Mouse (Mus musculus): Measurements from ENCODE around the gene Trap1. TPM values are rescaled to one million over a fixed set of nuclear protein-coding genes. Genes with fewer than 3 reads are reported as not detected.

Trap1 gene
- 70.0 and 72.4 TPM in 2 replicates for polyA plus RNA-seq (2012; rRNA removed)

DNA sequence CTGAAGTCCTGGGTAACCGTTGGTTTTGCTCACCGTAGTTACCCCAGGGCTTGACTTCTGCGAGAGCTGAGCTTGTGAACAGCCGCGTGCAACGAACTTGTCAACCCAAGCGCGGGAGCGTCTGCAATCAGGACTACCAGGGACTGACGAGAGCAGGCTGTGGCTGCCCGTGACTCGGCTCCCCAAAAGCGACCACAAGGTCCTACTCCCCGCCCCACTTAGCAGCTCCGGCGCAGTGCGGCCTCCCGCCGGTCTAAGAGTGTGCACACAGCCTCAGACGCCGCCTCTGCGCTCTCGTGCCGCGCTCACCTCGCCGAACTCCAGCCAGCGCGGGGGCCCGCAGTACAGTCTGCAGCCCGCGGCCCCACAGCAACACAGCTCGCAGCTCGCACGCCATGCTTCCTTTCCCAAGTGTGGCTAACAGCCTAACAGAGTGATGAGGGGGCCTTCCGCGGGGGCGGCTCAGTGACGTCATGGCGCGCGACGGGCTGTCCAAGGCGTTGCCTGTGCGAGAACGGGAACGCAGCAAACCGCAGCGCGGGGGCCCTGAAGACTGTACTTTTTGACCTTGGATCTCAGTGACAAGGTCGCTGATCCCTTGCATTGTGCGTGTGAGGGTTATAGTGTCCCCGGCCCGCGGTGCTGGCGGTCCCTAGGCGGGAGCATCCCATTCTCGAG lies at the start of gene Trap1:
TSS of gene Trap1 (minus strand) at position 444 of the 678 bp plus-strand sequence.
- TF ChIP-seq CTCF (IDR thresholded peaks at IDR 0.05; ENCODE audit: control insufficient read depth, insufficient read depth, insufficient replicate concordance, low read depth, low read length) = 0 out of 2 replicates have a peak, but pooled peaks have one; percentile 4
- peak; percentile 87 for TF ChIP-seq POLR2A (IDR thresholded peaks at IDR 0.05; ENCODE audit: control insufficient read depth, low read depth, low read length)
- H3K27ac ChIP-seq (ENCODE audit: control insufficient read depth, insufficient read depth, low read depth, low read length) = peak within 1 kb of the TSS; percentile 91
- peaks cover 2% of the 10 kb centered on the region for H3K4me1 ChIP-seq (ENCODE audit: control insufficient read depth, insufficient read depth, low read length)
- no peaks in the 10 kb centered on the region for H3K27me3 ChIP-seq (ENCODE audit: control insufficient read depth, insufficient read depth, low read length)
- H3K4me3 ChIP-seq (ENCODE audit: control insufficient read depth, low read depth, low read length) = peak within 1 kb of the TSS; percentile 96
- H3K36me3 ChIP-seq (ENCODE audit: control insufficient read depth, insufficient read depth, low read length) = no peaks in the 10 kb centered on the region

DNA sequence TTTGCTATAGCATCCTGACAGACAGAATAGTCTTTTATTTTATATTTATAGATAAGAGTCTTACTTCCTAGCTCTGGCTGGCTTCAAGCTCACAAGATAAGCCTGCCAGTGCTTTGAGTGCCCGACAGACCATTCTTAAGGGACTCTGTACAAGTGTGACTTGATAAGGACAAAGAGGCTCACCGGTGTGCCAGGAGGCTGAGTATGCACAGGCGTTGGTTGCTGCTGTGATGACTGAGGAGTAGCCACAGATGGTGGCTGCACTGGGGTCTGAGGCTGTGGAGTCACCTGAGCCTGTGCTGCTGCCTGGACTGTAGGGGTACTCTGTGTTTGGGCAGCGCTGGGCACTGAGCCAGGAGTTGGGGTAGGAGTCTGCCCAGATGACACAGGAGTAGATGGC lies 39.4 kb upstream of the Trap1 start:
- Histone ChIP-seq H3K4me1 (ENCODE audit: control insufficient read depth, insufficient read depth, low read length) (no peaks in the 10 kb centered on the region), H3K4me3 (ENCODE audit: control insufficient read depth, low read depth, low read length) (no peak overlapping the region), H3K27ac (ENCODE audit: control insufficient read depth, insufficient read depth, low read depth, low read length) (no peak overlapping the region), H3K36me3 (ENCODE audit: control insufficient read depth, insufficient read depth, low read length) (peaks cover 3% of the 10 kb centered on the region), H3K27me3 (ENCODE audit: control insufficient read depth, insufficient read depth, low read length) (no peaks in the 10 kb centered on the region)
- TF ChIP-seq CTCF (IDR thresholded peaks at IDR 0.05; ENCODE audit: control insufficient read depth, insufficient read depth, insufficient replicate concordance, low read depth, low read length) = no peak
- no peak for TF ChIP-seq POLR2A (IDR thresholded peaks at IDR 0.05; ENCODE audit: control insufficient read depth, low read depth, low read length)

DNA sequence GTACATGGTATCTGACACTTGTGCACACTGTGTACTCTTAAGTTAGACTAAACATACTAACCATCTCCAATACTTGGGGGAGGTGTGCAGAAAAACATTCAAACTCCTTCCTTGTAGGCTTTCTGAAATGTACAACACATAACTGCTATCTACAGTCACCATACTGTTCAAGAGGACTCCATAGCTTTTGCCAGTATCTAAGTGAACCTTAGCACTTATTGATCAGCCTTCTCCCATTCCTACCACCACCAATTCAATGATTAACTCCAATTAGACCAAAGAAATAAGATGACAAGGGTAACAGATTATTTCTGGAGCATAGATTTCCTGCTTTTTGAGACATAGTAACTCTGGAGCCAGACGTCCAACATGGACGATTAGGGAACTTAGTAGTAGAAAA lies 22.7 kb upstream of the Trap1 start:
- H3K4me1 ChIP-seq (ENCODE audit: control insufficient read depth, insufficient read depth, low read length) = no peaks in the 10 kb centered on the region
- TF ChIP-seq POLR2A (IDR thresholded peaks at IDR 0.05; ENCODE audit: control insufficient read depth, low read depth, low read length) (no peak), CTCF (IDR thresholded peaks at IDR 0.05; ENCODE audit: control insufficient read depth, insufficient read depth, insufficient replicate concordance, low read depth, low read length) (no peak)
- no peak overlapping the region for H3K27ac ChIP-seq (ENCODE audit: control insufficient read depth, insufficient read depth, low read depth, low read length)
- H3K36me3 ChIP-seq (ENCODE audit: control insufficient read depth, insufficient read depth, low read length) = no peaks in the 10 kb centered on the region; the same call in 1 of the 2 replicates
- H3K4me3 ChIP-seq (ENCODE audit: control insufficient read depth, low read depth, low read length) = no peak overlapping the region
- H3K27me3 ChIP-seq (ENCODE audit: control insufficient read depth, insufficient read depth, low read length) = no peaks in the 10 kb centered on the region

DNA sequence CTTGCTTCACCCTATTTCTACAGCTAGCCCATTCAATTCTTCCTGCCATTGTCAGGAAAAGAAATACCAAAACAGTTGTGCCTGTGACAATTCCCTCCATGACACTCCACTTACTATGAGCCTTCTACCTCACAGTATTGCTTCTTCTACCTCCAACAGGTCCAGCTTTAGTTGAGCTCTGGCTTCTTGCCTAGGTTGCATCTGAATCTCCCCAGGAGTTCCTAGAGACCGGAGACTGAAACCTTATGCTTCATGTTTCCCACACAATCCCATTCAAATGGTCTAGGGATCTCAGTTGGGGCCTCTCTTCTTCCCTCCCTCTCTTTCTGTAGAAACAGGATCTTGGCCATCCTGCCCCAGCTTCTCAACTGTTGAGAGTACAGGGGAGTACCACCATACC lies 19.9 kb upstream of the Trap1 start:
- Histone ChIP-seq H3K36me3 (ENCODE audit: control insufficient read depth, insufficient read depth, low read length) (no peaks in the 10 kb centered on the region; the same call in 1 of the 2 replicates), H3K27ac (ENCODE audit: control insufficient read depth, insufficient read depth, low read depth, low read length) (no peak overlapping the region), H3K4me1 (ENCODE audit: control insufficient read depth, insufficient read depth, low read length) (no peaks in the 10 kb centered on the region), H3K4me3 (ENCODE audit: control insufficient read depth, low read depth, low read length) (no peak overlapping the region), H3K27me3 (ENCODE audit: control insufficient read depth, insufficient read depth, low read length) (no peaks in the 10 kb centered on the region)
- no peak for TF ChIP-seq CTCF (IDR thresholded peaks at IDR 0.05; ENCODE audit: control insufficient read depth, insufficient read depth, insufficient replicate concordance, low read depth, low read length)
- TF ChIP-seq POLR2A (IDR thresholded peaks at IDR 0.05; ENCODE audit: control insufficient read depth, low read depth, low read length) = no peak

DNA sequence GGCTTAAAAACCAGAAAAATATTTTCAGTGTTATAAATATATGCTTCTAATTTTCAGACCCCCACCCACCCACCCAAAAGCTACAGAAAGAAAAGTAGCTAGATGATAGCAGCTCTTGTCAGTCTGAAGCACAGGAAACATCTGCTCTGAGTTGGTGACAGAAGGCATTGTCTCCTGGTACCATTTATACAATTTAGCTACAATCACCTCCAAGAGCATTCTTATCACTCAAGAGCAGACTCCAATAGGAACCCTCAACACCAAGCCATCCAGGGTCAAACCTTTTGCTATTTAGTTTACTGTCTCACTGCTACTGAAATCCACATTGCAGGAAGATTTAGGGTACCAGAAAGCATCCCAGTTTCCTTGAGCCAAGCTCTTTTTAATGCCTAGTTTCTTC lies 19.3 kb upstream of the Trap1 start:
- TF ChIP-seq POLR2A (IDR thresholded peaks at IDR 0.05; ENCODE audit: control insufficient read depth, low read depth, low read length) (no peak), CTCF (IDR thresholded peaks at IDR 0.05; ENCODE audit: control insufficient read depth, insufficient read depth, insufficient replicate concordance, low read depth, low read length) (no peak)
- Histone ChIP-seq H3K4me3 (ENCODE audit: control insufficient read depth, low read depth, low read length) (no peak overlapping the region), H3K27ac (ENCODE audit: control insufficient read depth, insufficient read depth, low read depth, low read length) (no peak overlapping the region), H3K36me3 (ENCODE audit: control insufficient read depth, insufficient read depth, low read length) (peaks cover 2% of the 10 kb centered on the region), H3K4me1 (ENCODE audit: control insufficient read depth, insufficient read depth, low read length) (no peaks in the 10 kb centered on the region), H3K27me3 (ENCODE audit: control insufficient read depth, insufficient read depth, low read length) (no peaks in the 10 kb centered on the region)

DNA sequence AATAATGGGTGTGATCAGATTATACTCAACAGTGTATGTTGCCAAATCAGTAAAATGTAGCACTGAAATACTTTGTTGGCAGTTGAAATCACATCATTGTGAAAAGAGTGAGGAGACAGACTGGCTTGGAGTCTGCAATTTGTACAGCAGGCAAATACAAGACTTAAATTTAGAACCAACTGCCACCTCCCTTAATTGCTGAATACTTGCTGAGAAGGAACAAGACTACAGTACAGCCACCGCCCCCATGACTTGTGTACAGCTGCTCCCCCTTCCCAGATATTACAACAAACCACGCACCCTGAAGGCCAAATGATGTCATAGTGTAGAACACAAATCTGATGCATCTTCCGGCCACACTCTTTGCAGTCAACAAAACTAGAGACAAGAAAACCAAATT lies 18.5 kb upstream of the Trap1 start:
- Histone ChIP-seq H3K27ac (ENCODE audit: control insufficient read depth, insufficient read depth, low read depth, low read length) (no peak overlapping the region), H3K36me3 (ENCODE audit: control insufficient read depth, insufficient read depth, low read length) (peaks cover 4% of the 10 kb centered on the region)

DNA sequence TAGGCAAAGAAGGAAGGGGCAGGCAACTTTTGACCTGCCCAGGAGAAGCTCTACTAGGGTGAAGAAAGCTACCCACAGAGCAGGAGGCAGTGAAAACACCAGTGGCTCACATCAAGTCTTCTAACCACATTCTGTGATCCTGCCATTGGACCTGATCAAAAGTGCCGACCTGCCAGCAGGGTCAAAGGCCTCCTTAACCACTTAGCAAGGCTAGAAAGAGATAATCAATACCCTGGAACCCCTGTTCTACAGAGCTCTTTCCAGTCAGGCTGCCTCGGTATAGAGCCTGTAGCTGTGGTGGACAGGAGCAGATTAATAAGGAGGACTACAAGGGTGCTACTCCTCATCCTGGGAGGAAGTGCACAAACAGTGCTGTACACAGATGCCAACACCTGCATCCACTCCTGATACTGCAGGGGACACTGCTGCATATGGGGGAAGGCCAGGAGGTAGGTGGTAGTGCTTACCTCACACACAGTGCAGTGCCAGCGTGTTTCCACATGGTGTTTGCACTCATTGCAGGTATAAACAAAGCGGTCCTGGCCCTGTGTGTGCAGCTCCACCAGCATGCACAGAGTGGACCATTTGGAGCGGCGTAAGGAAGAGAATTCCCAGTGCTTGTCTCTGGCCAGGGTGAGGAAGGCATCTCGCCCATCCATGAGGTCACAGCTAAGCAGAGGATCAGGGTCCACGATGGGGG lies 9.7 kb upstream of the Trap1 start:
- H3K27ac ChIP-seq (ENCODE audit: control insufficient read depth, insufficient read depth, low read depth, low read length) = no peak overlapping the region
- H3K4me1 ChIP-seq (ENCODE audit: control insufficient read depth, insufficient read depth, low read length) = no peaks in the 10 kb centered on the region
- no peak for TF ChIP-seq CTCF (IDR thresholded peaks at IDR 0.05; ENCODE audit: control insufficient read depth, insufficient read depth, insufficient replicate concordance, low read depth, low read length)
- no peak for TF ChIP-seq POLR2A (IDR thresholded peaks at IDR 0.05; ENCODE audit: control insufficient read depth, low read depth, low read length)
- H3K27me3 ChIP-seq (ENCODE audit: control insufficient read depth, insufficient read depth, low read length) = no peaks in the 10 kb centered on the region
- no peak overlapping the region for H3K4me3 ChIP-seq (ENCODE audit: control insufficient read depth, low read depth, low read length)
- H3K36me3 ChIP-seq (ENCODE audit: control insufficient read depth, insufficient read depth, low read length) = peaks cover 7% of the 10 kb centered on the region

More for the DNA sequence above, 18.5 kb upstream of the Trap1 start:
- no peak for TF ChIP-seq POLR2A (IDR thresholded peaks at IDR 0.05; ENCODE audit: control insufficient read depth, low read depth, low read length)
- no peak for TF ChIP-seq CTCF (IDR thresholded peaks at IDR 0.05; ENCODE audit: control insufficient read depth, insufficient read depth, insufficient replicate concordance, low read depth, low read length)
- no peaks in the 10 kb centered on the region for H3K4me1 ChIP-seq (ENCODE audit: control insufficient read depth, insufficient read depth, low read length)
- no peaks in the 10 kb centered on the region for H3K27me3 ChIP-seq (ENCODE audit: control insufficient read depth, insufficient read depth, low read length)
- H3K4me3 ChIP-seq (ENCODE audit: control insufficient read depth, low read depth, low read length) = no peak overlapping the region

Measured in testis, adult 2 months (tissue).